Mouse (Mus musculus): ENCODE measurements around the gene Fzd5.

DNA sequence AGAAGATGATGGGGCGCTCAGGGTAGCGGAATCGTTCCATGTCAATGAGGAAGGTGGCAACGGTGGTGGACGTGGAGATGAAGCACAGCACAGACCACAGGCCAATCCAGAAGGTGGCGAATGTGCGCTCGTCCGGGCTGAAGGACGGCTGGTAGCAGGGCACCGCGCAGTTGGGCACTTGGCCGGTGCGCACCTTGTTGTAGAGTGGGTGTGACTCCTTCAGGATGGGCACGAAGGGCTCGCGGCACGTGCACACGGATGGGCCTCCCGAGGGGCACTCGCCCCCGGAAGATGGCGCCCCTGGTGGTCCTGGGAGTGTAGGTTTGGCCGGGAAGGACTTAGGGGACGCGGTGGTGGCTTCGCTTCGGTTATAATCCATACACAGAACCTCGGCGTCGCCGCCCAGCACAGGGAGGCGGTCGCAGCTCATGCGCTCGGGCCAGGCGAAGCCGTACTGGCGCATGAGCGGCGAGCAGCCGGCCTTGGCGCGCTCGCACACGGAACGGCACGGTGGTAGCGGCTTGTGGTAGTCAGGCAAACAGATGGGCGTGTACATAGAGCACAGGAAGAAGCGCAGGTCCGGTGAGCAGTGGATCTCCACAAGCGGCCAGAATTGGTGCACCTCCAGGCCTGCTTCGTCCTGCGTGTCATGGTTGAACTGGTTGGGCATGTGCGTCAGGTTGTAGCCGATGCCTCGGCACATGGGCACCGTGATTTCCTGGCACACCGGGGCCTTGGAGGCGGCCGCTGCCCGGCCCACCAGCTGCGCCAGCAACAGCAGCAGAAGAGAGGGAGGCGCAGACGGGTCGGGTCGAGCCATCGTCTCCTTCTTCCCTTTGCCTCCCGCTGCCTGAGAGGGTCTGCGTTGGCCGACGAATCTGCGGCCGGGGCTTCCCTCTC lies 1.5 kb downstream of the Fzd5 start:
- TF ChIP-seq CTCF (IDR thresholded peaks at IDR 0.05; ENCODE audit: insufficient read depth, low read depth, low read length) (no peak), POLR2A (IDR thresholded peaks at IDR 0.05; ENCODE audit: insufficient read depth, low read depth, low read length) (no peak)

All from olfactory bulb, adult 2 months (tissue).